Mouse (Mus musculus) megakaryocyte-erythroid progenitor cell, adult 5-6 weeks (primary cell): ENCODE results near the gene Adh7. TPM values are rescaled to one million over a fixed set of nuclear protein-coding genes. Genes with fewer than 3 reads are reported as not detected.

Experiments
- total RNA-seq, 2 experiments: library from RNA; stranded (forward) in 1 of 2; stranded (reverse) in 1 of 2; fragments of 200-1000, 215-1000 nt in 1 of 2; fragments of >200 nt in 1 of 2; fragmentation: Nextera tagmentation in 1 of 2; gene quantifications; 2 replicates each; pipeline ENCODE4 v1.2.3; 2014 to 2017

Gene Adh7
- total RNA-seq, 2 experiments from 2014 or later, result not detected

Other genes starting within 250 kb of the Adh7 start
- gene Dapp1, start 236.2 kb upstream of the Adh7 start, total RNA-seq (2014; fragmentation: Nextera tagmentation), result 82.8 and 108 TPM in 2 replicates
- gene Dapp1, start 236.2 kb upstream of the Adh7 start, total RNA-seq (2017), result 110 and 171 TPM in 2 replicates
- not detected in 2 replicates for gene 1110002E22Rik, start 152.7 kb upstream of the Adh7 start, total RNA-seq (2014; fragmentation: Nextera tagmentation)
- not detected in 2 replicates for gene 1110002E22Rik, start 152.7 kb upstream of the Adh7 start, total RNA-seq (2017)
- gene Gm5105, start 150.4 kb upstream of the Adh7 start, total RNA-seq (2014; fragmentation: Nextera tagmentation), result not detected in 2 replicates
- gene Gm5105, start 150.4 kb upstream of the Adh7 start, total RNA-seq (2017), result not detected in 2 replicates
- gene Trmt10a, start 74.3 kb upstream of the Adh7 start, total RNA-seq (2014; fragmentation: Nextera tagmentation), result 4.4 and 7.3 TPM in 2 replicates
- 8.5 and 30.6 TPM in 2 replicates for gene Trmt10a, start 74.3 kb upstream of the Adh7 start, total RNA-seq (2017)
- gene Mttp, start 72.8 kb upstream of the Adh7 start, total RNA-seq (2014; fragmentation: Nextera tagmentation), result 1.2 and 3.3 TPM in 2 replicates
- 2.7 and 3.4 TPM in 2 replicates for gene Mttp, start 72.8 kb upstream of the Adh7 start, total RNA-seq (2017)
- gene 4930579F01Rik, start 23.9 kb upstream of the Adh7 start, total RNA-seq (2014; fragmentation: Nextera tagmentation), result not detected in 2 replicates
- not detected in 2 replicates for gene 4930579F01Rik, start 23.9 kb upstream of the Adh7 start, total RNA-seq (2017)
- not detected in 2 replicates for gene Adh1, start 43.2 kb downstream of the Adh7 start, total RNA-seq (2014; fragmentation: Nextera tagmentation)
- not detected in 2 replicates for gene Adh1, start 43.2 kb downstream of the Adh7 start, total RNA-seq (2017)
- not detected in 2 replicates for gene Adh6a, start 95.5 kb downstream of the Adh7 start, total RNA-seq (2014; fragmentation: Nextera tagmentation)
- gene Adh6a, start 95.5 kb downstream of the Adh7 start, total RNA-seq (2017), result not detected in 2 replicates
- gene Adh6b, start 124.0 kb downstream of the Adh7 start, total RNA-seq (2014; fragmentation: Nextera tagmentation), result not detected in 2 replicates
- not detected in 2 replicates for gene Adh6b, start 124.0 kb downstream of the Adh7 start, total RNA-seq (2017)
- not detected in 2 replicates for gene Adh4, start 197.7 kb downstream of the Adh7 start, total RNA-seq (2014; fragmentation: Nextera tagmentation)
- gene Adh4, start 197.7 kb downstream of the Adh7 start, total RNA-seq (2017), result not detected in 2 replicates
- gene Adh5, start 225.3 kb downstream of the Adh7 start, total RNA-seq (2014; fragmentation: Nextera tagmentation), result 89.7 and 104 TPM in 2 replicates
- 129 and 147 TPM in 2 replicates for gene Adh5, start 225.3 kb downstream of the Adh7 start, total RNA-seq (2017)